Mouse (Mus musculus) ES-Bruce4 (cell line): ENCODE data around the gene Foxd4.

Experiments used
- CTCF ChIP-seq: IDR thresholded peaks from one replicate; pipeline ENCODE4 v1.8.1; 2011; ENCODE audit warnings: low read depth, low read length
- EP300 ChIP-seq: IDR thresholded peaks from 2 replicates; pipeline ENCODE4 v1.6.1; 2011; ENCODE audit warnings: low read depth, low read length; ENCODE audit not compliant: insufficient read depth
- POLR2A ChIP-seq: IDR thresholded peaks from one replicate; pipeline ENCODE4 v1.8.1; 2011; ENCODE audit warnings: low read length; ENCODE audit not compliant: insufficient read depth

- no peak for TF ChIP-seq POLR2A
- no peak for TF ChIP-seq CTCF
- TF ChIP-seq EP300 = no peak
Observed at GRCm38 (mm10) chr19:24898737-24899577, 2.0 kb downstream of the Foxd4 start.
